Mouse (Mus musculus) CH12.LX (cell line): Measurements from ENCODE around the gene Nfatc2. TPM values are rescaled to one million over a fixed set of nuclear protein-coding genes. Genes with fewer than 3 reads are reported as not detected.

Source experiments
- DNase-seq: peaks from one replicate; pipeline ENCODE4 v3.0.0-alpha.2; 2013; ENCODE audit errors: extremely low read depth
- H3K27ac ChIP-seq: 2 replicates; pipeline ENCODE4 v1.5.1; 2012; ENCODE audit warnings: low read depth, mild to moderate bottlenecking, control low read depth, moderate library complexity; ENCODE audit not compliant: insufficient read depth
- H3K27me3 ChIP-seq: replicated peaks from 2 replicates; pipeline ENCODE3; 2012; ENCODE audit warnings: inconsistent platforms
- H3K36me3 ChIP-seq, 2 experiments: replicated peaks in 1 of 2; 2 replicates each; pipeline versions ENCODE3 to v1.6.1; 2012; ENCODE audit warnings: inconsistent platforms in 1 of 2, low read length in 1 of 2, mild to moderate bottlenecking in 1 of 2, mixed read lengths in 1 of 2, moderate library complexity in 1 of 2; ENCODE audit not compliant: control insufficient read depth in 1 of 2, insufficient read depth in 1 of 2
- H3K4me1 ChIP-seq, 2 experiments: 2 replicates each; pipeline ENCODE4 v1.6.1; 2012; ENCODE audit warnings: inconsistent platforms in 1 of 2, moderate library complexity in 1 of 2; ENCODE audit not compliant: insufficient read depth in 2 of 2, control insufficient read depth in 1 of 2
- H3K4me2 ChIP-seq: 2 replicates; pipeline ENCODE4 v1.6.1; 2012; ENCODE audit warnings: low read depth, mild to moderate bottlenecking, control low read depth; ENCODE audit not compliant: poor library complexity, insufficient read depth, severe bottlenecking
- H3K4me3 ChIP-seq, 3 experiments: fragments of 150-350 bp in 1 of 3; sonication (generic) in 1 of 3; replicated peaks in 1 of 3; 2 replicates each; pipeline versions ENCODE3 to v1.5.1; 2011 to 2012; ENCODE audit warnings: low read depth in 2 of 3, low read length in 2 of 3, mild to moderate bottlenecking in 2 of 3, moderate library complexity in 2 of 3, control low read depth in 1 of 3, improper control_type of control experiment in 1 of 3, inconsistent platforms in 1 of 3, mixed read lengths in 1 of 3; ENCODE audit not compliant: poor library complexity in 1 of 3
- H3K79me2 ChIP-seq: replicated peaks from 2 replicates; pipeline ENCODE4 v1.6.1; 2012; ENCODE audit warnings: mild to moderate bottlenecking, moderate library complexity; ENCODE audit not compliant: control insufficient read depth, poor library complexity, insufficient read depth, severe bottlenecking; ENCODE audit errors: extremely low read depth
- H3K9ac ChIP-seq: 2 replicates; pipeline ENCODE4 v1.6.1; 2012; ENCODE audit warnings: low read depth, mild to moderate bottlenecking, control low read depth, moderate library complexity; ENCODE audit not compliant: insufficient read depth
- H3K9me3 ChIP-seq: replicated peaks from 2 replicates; pipeline ENCODE3; 2012; ENCODE audit warnings: low read length, inconsistent platforms, mixed read lengths
- BHLHE40 ChIP-seq: IDR thresholded peaks from 2 replicates; pipeline ENCODE4 v1.6.1; 2011; ENCODE audit warnings: mild to moderate bottlenecking, low read depth, low read length, improper control_type of control experiment
- CTCF ChIP-seq, 2 experiments: IDR thresholded peaks in 1 of 2; conservative IDR thresholded peaks in 1 of 2; 2 replicates each; pipeline ENCODE4 v1.5.1; 2011 to 2012; ENCODE audit warnings: low read depth in 2 of 2, low read length in 2 of 2, improper control_type of control experiment in 1 of 2, inconsistent platforms in 1 of 2, mild to moderate bottlenecking in 1 of 2, moderate library complexity in 1 of 2
- ETS1 ChIP-seq: conservative IDR thresholded peaks from 2 replicates; pipeline ENCODE4 v1.6.1; 2012; ENCODE audit warnings: low read depth, mild to moderate bottlenecking, inconsistent platforms, low read length, improper control_type of control experiment, moderate library complexity
- HCFC1 ChIP-seq: IDR thresholded peaks from 2 replicates; pipeline ENCODE4 v1.6.1; 2012; ENCODE audit warnings: low read depth, mild to moderate bottlenecking, inconsistent platforms, low read length, improper control_type of control experiment
- JUND ChIP-seq: conservative IDR thresholded peaks from 2 replicates; pipeline ENCODE4 v1.6.1; 2011; ENCODE audit warnings: low read depth, low read length, improper control_type of control experiment
- NRF1 ChIP-seq: IDR thresholded peaks from 2 replicates; pipeline ENCODE4 v1.6.1; 2014; ENCODE audit warnings: low read depth, mild to moderate bottlenecking, inconsistent platforms, low read length, improper control_type of control experiment, moderate library complexity
- RAD21 ChIP-seq: IDR thresholded peaks from 2 replicates; pipeline ENCODE4 v1.6.1; 2011; ENCODE audit warnings: low read depth, mild to moderate bottlenecking, low read length, improper control_type of control experiment, moderate library complexity
- RCOR1 ChIP-seq: conservative IDR thresholded peaks from 2 replicates; pipeline ENCODE4 v1.6.1; 2012; ENCODE audit warnings: low read depth, mild to moderate bottlenecking, inconsistent platforms, low read length, improper control_type of control experiment
- SMC3 ChIP-seq: IDR thresholded peaks from 2 replicates; pipeline ENCODE4 v1.6.1; 2011; ENCODE audit warnings: low read depth, low read length, improper control_type of control experiment
- TCF12 ChIP-seq: IDR thresholded peaks from 2 replicates; pipeline ENCODE4 v1.6.1; 2014; ENCODE audit warnings: low read depth, mild to moderate bottlenecking, inconsistent platforms, low read length, improper control_type of control experiment
- USF1 ChIP-seq: IDR thresholded peaks from 2 replicates; pipeline ENCODE4 v1.6.1; 2014; ENCODE audit warnings: low read depth, mild to moderate bottlenecking, inconsistent platforms, low read length, improper control_type of control experiment
- ZMIZ1 ChIP-seq: IDR thresholded peaks from 2 replicates; pipeline ENCODE4 v1.6.1; 2012; ENCODE audit warnings: low read depth, mild to moderate bottlenecking, inconsistent platforms, low read length, improper control_type of control experiment
- ZNF384 ChIP-seq: IDR thresholded peaks from 2 replicates; pipeline ENCODE4 v1.6.1; 2012; ENCODE audit warnings: low read depth, low read length, improper control_type of control experiment, inconsistent platforms
- dilution Hi-C: fragments of 300-500 bp; cut with MboI; formaldehyde crosslinking; loops from 2 replicates; pipeline ENCODE4 v1.14.3; 2020; ENCODE audit warnings: low sequenced_read_pairs; ENCODE audit not compliant: extremely low pct_unique_long_range_greater_than_20kb, extremely low pct_ligation_motif_present
- in situ Hi-C: fragments of 300-500 bp; cut with MboI; formaldehyde crosslinking; loops from 3 replicates; pipeline ENCODE4 v1.14.3; 2019; ENCODE audit warnings: low sequenced_read_pairs, low pct_ligation_motif_present, low pct_unique_long_range_greater_than_20kb, mixed read lengths
- polyA plus RNA-seq: library from polyadenylated mRNA; unstranded; fragments of >175 nt; gene quantifications from 2 replicates; pipeline ENCODE4 v1.2.1, GENCODE M21; 2012; ENCODE audit warnings: low read depth; ENCODE audit not compliant: insufficient read length
- total RNA-seq, 2 experiments: library from RNA; depleted of rRNA; stranded (reverse); fragments of 300-350 nt in 1 of 2; fragments of >200 nt in 1 of 2; gene quantifications; 2 replicates each; pipeline ENCODE4 v1.2.3; 2012 to 2014

The Nfatc2 gene
- total and polyA plus RNA-seq, 3 experiments, result 1.8 to 4.8 (median 3.6) TPM

- TF ChIP-seq HCFC1 (no peak), TCF12 (no peak), ZNF384 (no peak), RAD21 (peak; percentile 18), SMC3 (peak; percentile 26; the same call in 1 of the 2 replicates), RCOR1 (no peak), CTCF (conservative IDR thresholded peaks at IDR 0.05 in 1 of 2, IDR thresholded peaks at IDR 0.05 in 1 of 2; ENCODE audit: low read depth in 2 of 2, low read length in 2 of 2) (peak in 1 of 2 experiments; percentile 27; a peak in 2 of 4 replicates), BHLHE40 (no peak)
- DNase-seq, result no peak
- Histone ChIP-seq H3K4me2 (no peak overlapping the region), H3K27me3 (no peaks in the 10 kb centered on the region), H3K27ac (no peak overlapping the region), H3K9me3 (peaks cover 24% of the 10 kb centered on the region), H3K79me2 (no peaks in the 10 kb centered on the region), H3K4me1 (peaks cover 12 to 28% of the 10 kb centered on the region in 2 experiments; a peak in 3 of 4 replicates), H3K4me3 (no peak overlapping the region), H3K9ac (no peak overlapping the region), H3K36me3 (no peaks in the 10 kb centered on the region)
- in situ Hi-C loops, result no loop called here
- dilution Hi-C loops, result no loop called here
Observed at GRCm38 (mm10) chr2:168433392-168433791, 168.1 kb downstream of the Nfatc2 start.

- no peaks in the 10 kb centered on the region for H3K79me2 ChIP-seq
- TF ChIP-seq NRF1 (no peak), ETS1 (no peak), USF1 (no peak), JUND (no peak)
- peaks cover 34% of the 10 kb centered on the region for H3K9me3 ChIP-seq
- no peak overlapping the region for H3K4me2 ChIP-seq
- H3K36me3 ChIP-seq, result no peaks in the 10 kb centered on the region
- dilution Hi-C loops (no loop called here), in situ Hi-C loops (no loop called here)
- no peak overlapping the region for H3K9ac ChIP-seq
- no peak for DNase-seq
- H3K27ac ChIP-seq, result no peak overlapping the region
- H3K4me1 ChIP-seq, result peaks cover 4 to 19% of the 10 kb centered on the region in 2 experiments; a peak in 3 of 4 replicates
- no peaks in the 10 kb centered on the region for H3K27me3 ChIP-seq
- no peak overlapping the region for H3K4me3 ChIP-seq
Observed at GRCm38 (mm10) chr2:168432394-168432793, 169.1 kb downstream of the Nfatc2 start.

- H3K4me1 ChIP-seq, result peaks cover 4 to 16% of the 10 kb centered on the region in 2 experiments; a peak in 3 of 4 replicates
- TF ChIP-seq BHLHE40 (0 out of 2 replicates have a peak, but pooled peaks have one; percentile 13), ZMIZ1 (no peak)
- peaks cover 24% of the 10 kb centered on the region for H3K9me3 ChIP-seq
- no peak overlapping the region for H3K27ac ChIP-seq
- no peaks in the 10 kb centered on the region for H3K36me3 ChIP-seq
- dilution Hi-C loops (no loop called here), in situ Hi-C loops (no loop called here)
- H3K27me3 ChIP-seq, result no peaks in the 10 kb centered on the region
- H3K4me2 ChIP-seq, result no peak overlapping the region
- H3K79me2 ChIP-seq, result no peaks in the 10 kb centered on the region
- no peak overlapping the region for H3K4me3 ChIP-seq
- H3K9ac ChIP-seq, result no peak overlapping the region
- peak; percentile 48 for DNase-seq
Observed at GRCm38 (mm10) chr2:168429598-168429997, 171.9 kb downstream of the Nfatc2 start.
